Mouse (Mus musculus) brown adipose tissue, adult 24 weeks (tissue): Measurements from ENCODE around the gene Msx2. TPM values are rescaled to one million over a fixed set of nuclear protein-coding genes. Genes with fewer than 3 reads are reported as not detected.

Experiments
- polyA plus RNA-seq: library from polyadenylated mRNA; stranded (reverse); fragments of >200 nt; gene quantifications from 2 replicates; pipeline ENCODE4 v1.2.4, GENCODE M21; 2012; ENCODE audit not compliant: missing spikeins, insufficient read depth, insufficient read length

Msx2 gene
- polyA plus RNA-seq, 1 experiment: not detected

Other genes starting within 250 kb of the Msx2 start
- 0.55 TPM in 1 of 2 replicates, not detected in the other for gene Ror2, start 186.9 kb downstream of the Msx2 start, polyA plus RNA-seq
- gene Sptlc1, start 95.7 kb downstream of the Msx2 start, polyA plus RNA-seq: 24.5 and 25.8 TPM in 2 replicates